Mouse (Mus musculus) hindbrain, embryonic 13.5 days (tissue): ENCODE measurements around the gene Nynrin. TPM values are rescaled to one million over a fixed set of nuclear protein-coding genes. Genes with fewer than 3 reads are reported as not detected.

ENCODE experiments used
- ATAC-seq: fragments of 200-750 bp; cut with Nextera tagmentation; 2 replicates; pipeline ENCODE4 v1.8.0; 2017; ENCODE audit warnings: moderate TSS enrichment; ENCODE audit not compliant: low FRiP score
- H3K27ac ChIP-seq: fragments of 300-500 bp; sonication (generic); 2 replicates; pipeline ENCODE4 v1.5.1; 2015; ENCODE audit warnings: inconsistent platforms, mild to moderate bottlenecking, moderate library complexity
- H3K27me3 ChIP-seq: fragments of 300-500 bp; sonication (generic); 2 replicates; pipeline ENCODE4 v1.6.1; 2015; ENCODE audit warnings: mild to moderate bottlenecking, inconsistent platforms
- H3K36me3 ChIP-seq: fragments of 300-500 bp; sonication (generic); 2 replicates; pipeline ENCODE4 v1.6.1; 2015; ENCODE audit warnings: mild to moderate bottlenecking, inconsistent platforms
- H3K4me1 ChIP-seq: fragments of 300-500 bp; sonication (generic); replicated peaks from 2 replicates; pipeline ENCODE4 v1.6.1; 2015; ENCODE audit warnings: inconsistent platforms
- H3K4me2 ChIP-seq: fragments of 300-500 bp; sonication (generic); 2 replicates; pipeline ENCODE4 v1.6.1; 2015; ENCODE audit warnings: inconsistent platforms, mild to moderate bottlenecking, moderate library complexity
- H3K4me3 ChIP-seq: fragments of 300-500 bp; sonication (generic); 2 replicates; pipeline ENCODE4 v1.5.1; 2015; ENCODE audit warnings: mild to moderate bottlenecking, inconsistent platforms
- H3K9ac ChIP-seq: fragments of 300-500 bp; sonication (generic); 2 replicates; pipeline ENCODE4 v1.6.1; 2015; ENCODE audit warnings: mild to moderate bottlenecking, inconsistent platforms
- H3K9me3 ChIP-seq: fragments of 300-500 bp; sonication (generic); 2 replicates; pipeline ENCODE4 v1.6.1; 2016; ENCODE audit warnings: inconsistent platforms
- WGBS: fragments of 180-500 bp; shearing (Covaris S2); methylation state at CpG from one replicate; pipeline ENCODE4 v1.1.7; 2015; 5-methylcytosine and 5-hydroxymethylcytosine counted together
- polyA plus RNA-seq: library from polyadenylated mRNA; unstranded; fragments of >200 nt; fragmentation: Nextera tagmentation; extraction: Ambion mirVana; gene quantifications from 2 replicates; pipeline ENCODE4 v1.2.1, GENCODE M21; 2015

Nynrin gene
- polyA plus RNA-seq, 1 experiment from 2014 or later = 11.9 TPM

- H3K27me3 ChIP-seq = 0 out of 2 replicates have a peak, but pooled peaks cover 4% of the 10 kb centered on the region
- no peak overlapping the region for H3K27ac ChIP-seq
- ATAC-seq = no peak
- H3K36me3 ChIP-seq = peaks cover 22% of the 10 kb centered on the region
- no peak overlapping the region for H3K4me2 ChIP-seq
- H3K4me3 ChIP-seq = no peak overlapping the region
- 92% methylated on average over 12 of the region's 12 CpGs for WGBS
- peaks cover 30% of the 10 kb centered on the region for H3K4me1 ChIP-seq
- peak overlapping the region; percentile 84; the same call in 1 of the 2 replicates for H3K9ac ChIP-seq
- H3K9me3 ChIP-seq = no peaks in the 10 kb centered on the region
Measured at GRCm38 (mm10) chr14:55883663-55884062, 29.9 kb downstream of the Nynrin start.

GRCm38 (mm10) chr14:55884166-55884565, 30.4 kb downstream of the Nynrin start, which contains the start of gene Cbln3:
Gene Cbln3 (minus strand): TSS chr14:55884392.
- peaks cover 30% of the 10 kb centered on the region for H3K4me1 ChIP-seq
- H3K9me3 ChIP-seq = no peaks in the 10 kb centered on the region
- peak within 1 kb of the TSS; percentile 70 for H3K4me2 ChIP-seq
- peaks cover 26% of the 10 kb centered on the region for H3K36me3 ChIP-seq
- WGBS = 37% methylated on average over 4 of the region's 4 CpGs
- 0 out of 2 replicates have a peak, but pooled peaks cover 4% of the 10 kb centered on the region for H3K27me3 ChIP-seq
- peak within 1 kb of the TSS; percentile 80 for H3K4me3 ChIP-seq
- H3K9ac ChIP-seq = peak within 1 kb of the TSS; percentile 84
- H3K27ac ChIP-seq = peak within 1 kb of the TSS; percentile 83
- ATAC-seq = peak; percentile 58

- H3K4me3 ChIP-seq = peak within 1 kb of the TSS; percentile 80
- peak within 1 kb of the TSS; percentile 84 for H3K9ac ChIP-seq
- H3K36me3 ChIP-seq = peaks cover 31% of the 10 kb centered on the region
- no peaks in the 10 kb centered on the region for H3K9me3 ChIP-seq
- WGBS = under 1% methylated on average over 28 of the region's 30 CpGs
- H3K27me3 ChIP-seq = 0 out of 2 replicates have a peak, but pooled peaks cover 4% of the 10 kb centered on the region
- H3K4me1 ChIP-seq = peaks cover 30% of the 10 kb centered on the region
- H3K27ac ChIP-seq = peak within 1 kb of the TSS; percentile 83
- peak; percentile 90 for ATAC-seq
- H3K4me2 ChIP-seq = peak within 1 kb of the TSS; percentile 70
Measured at GRCm38 (mm10) chr14:55884713-55885113, 30.9 kb downstream of the Nynrin start, which contains the start of gene Khnyn. Gene Khnyn (plus strand): TSS chr14:55884947.

- peak overlapping the region; percentile 84 for H3K9ac ChIP-seq
- peak overlapping the region; percentile 83 for H3K27ac ChIP-seq
- H3K9me3 ChIP-seq = no peaks in the 10 kb centered on the region
- peaks cover 36% of the 10 kb centered on the region for H3K36me3 ChIP-seq
- peaks cover 30% of the 10 kb centered on the region for H3K4me1 ChIP-seq
- ATAC-seq = peak; percentile 62
- WGBS = 0% methylated on average over 14 of the region's 30 CpGs
- H3K27me3 ChIP-seq = 0 out of 2 replicates have a peak, but pooled peaks cover 4% of the 10 kb centered on the region
- H3K4me2 ChIP-seq = peak overlapping the region; percentile 70
- peak overlapping the region; percentile 80 for H3K4me3 ChIP-seq
Measured at GRCm38 (mm10) chr14:55885114-55885790, 31.4 kb downstream of the Nynrin start.

GRCm38 (mm10) chr14:55885791-55886271, 32.0 kb downstream of the Nynrin start:
- peak overlapping the region; percentile 70 for H3K4me2 ChIP-seq
- WGBS = 10% methylated on average over 16 of the region's 16 CpGs
- 0 out of 2 replicates have a peak, but pooled peaks cover 4% of the 10 kb centered on the region for H3K27me3 ChIP-seq
- no peak overlapping the region; the same call in 1 of the 2 replicates for H3K27ac ChIP-seq
- no peak for ATAC-seq
- peaks cover 30% of the 10 kb centered on the region for H3K4me1 ChIP-seq
- H3K4me3 ChIP-seq = peak overlapping the region; percentile 80
- H3K9ac ChIP-seq = peak overlapping the region; percentile 84
- peaks cover 42% of the 10 kb centered on the region for H3K36me3 ChIP-seq
- H3K9me3 ChIP-seq = no peaks in the 10 kb centered on the region

GRCm38 (mm10) chr14:55886571-55887382, 33.0 kb downstream of the Nynrin start:
- peak overlapping the region; percentile 84; the same call in 1 of the 2 replicates for H3K9ac ChIP-seq

GRCm38 (mm10) chr14:55897671-55898070, 43.9 kb downstream of the Nynrin start:
- WGBS = 94% methylated on average over 12 of the region's 12 CpGs
- no peaks in the 10 kb centered on the region for H3K9me3 ChIP-seq
- H3K4me2 ChIP-seq = no peak overlapping the region
- H3K27ac ChIP-seq = no peak overlapping the region
- H3K9ac ChIP-seq = no peak overlapping the region
- peaks cover 54% of the 10 kb centered on the region for H3K36me3 ChIP-seq
- no peaks in the 10 kb centered on the region for H3K27me3 ChIP-seq
- no peak overlapping the region for H3K4me3 ChIP-seq
- ATAC-seq = no peak
- peaks cover 20% of the 10 kb centered on the region for H3K4me1 ChIP-seq

More at GRCm38 (mm10) chr14:55886571-55887382, 33.0 kb downstream of the Nynrin start:
- Histone ChIP-seq H3K4me2 (no peak overlapping the region), H3K27me3 (0 out of 2 replicates have a peak, but pooled peaks cover 4% of the 10 kb centered on the region), H3K36me3 (peaks cover 50% of the 10 kb centered on the region), H3K4me3 (peak overlapping the region; percentile 80; the same call in 1 of the 2 replicates), H3K9me3 (no peaks in the 10 kb centered on the region), H3K4me1 (peaks cover 30% of the 10 kb centered on the region), H3K27ac (no peak overlapping the region)
- ATAC-seq = no peak
- WGBS = 85% methylated on average over 24 of the region's 24 CpGs

- WGBS = 92% methylated on average over 7 of the region's 7 CpGs
- Histone ChIP-seq H3K36me3 (peaks cover 45% of the 10 kb centered on the region), H3K4me1 (peaks cover 20% of the 10 kb centered on the region), H3K27ac (no peak overlapping the region), H3K9ac (peak overlapping the region; percentile 85), H3K9me3 (no peaks in the 10 kb centered on the region), H3K4me2 (peak overlapping the region; percentile 92), H3K4me3 (peak overlapping the region; percentile 58), H3K27me3 (0 out of 2 replicates have a peak, but pooled peaks cover 5% of the 10 kb centered on the region)
- ATAC-seq = no peak
Measured at GRCm38 (mm10) chr14:55898947-55899346, 45.1 kb downstream of the Nynrin start.

- peak; percentile 96 for ATAC-seq
- peak within 1 kb of the TSS; percentile 58 for H3K4me3 ChIP-seq
- peaks cover 36% of the 10 kb centered on the region for H3K36me3 ChIP-seq
- 0 out of 2 replicates have a peak, but pooled peaks cover 5% of the 10 kb centered on the region for H3K27me3 ChIP-seq
- H3K9ac ChIP-seq = peak within 1 kb of the TSS; percentile 85
- peak within 1 kb of the TSS; percentile 92 for H3K4me2 ChIP-seq
- peaks cover 20% of the 10 kb centered on the region for H3K4me1 ChIP-seq
- 4% methylated on average over 39 of the region's 39 CpGs for WGBS
- H3K9me3 ChIP-seq = no peaks in the 10 kb centered on the region
- H3K27ac ChIP-seq = peak within 1 kb of the TSS; percentile 85
Measured at GRCm38 (mm10) chr14:55899701-55900413, 46.0 kb downstream of the Nynrin start, which contains the start of gene Sdr39u1. Gene Sdr39u1 (minus strand): TSS chr14:55900293.

- WGBS = 9% methylated on average over 12 of the region's 12 CpGs
- Histone ChIP-seq H3K4me2 (peak overlapping the region; percentile 92), H3K4me1 (peaks cover 20% of the 10 kb centered on the region), H3K27me3 (0 out of 2 replicates have a peak, but pooled peaks cover 7% of the 10 kb centered on the region), H3K9ac (peak overlapping the region; percentile 85), H3K36me3 (peaks cover 31% of the 10 kb centered on the region), H3K4me3 (peak overlapping the region; percentile 58), H3K9me3 (no peaks in the 10 kb centered on the region), H3K27ac (peak overlapping the region; percentile 85)
- no peak for ATAC-seq
Measured at GRCm38 (mm10) chr14:55900414-55900755, 46.6 kb downstream of the Nynrin start.

GRCm38 (mm10) chr14:55905518-55905917, 51.7 kb downstream of the Nynrin start:
- WGBS = 40% methylated on average over 1 of the region's 1 CpGs
- peaks cover 7% of the 10 kb centered on the region for H3K4me1 ChIP-seq

More at GRCm38 (mm10) chr14:55905518-55905917, 51.7 kb downstream of the Nynrin start:
- Histone ChIP-seq H3K27me3 (0 out of 2 replicates have a peak, but pooled peaks cover 9% of the 10 kb centered on the region), H3K4me2 (no peak overlapping the region), H3K9me3 (no peaks in the 10 kb centered on the region), H3K4me3 (no peak overlapping the region), H3K36me3 (no peaks in the 10 kb centered on the region), H3K9ac (no peak overlapping the region), H3K27ac (no peak overlapping the region)
- ATAC-seq = no peak
